Mouse (Mus musculus) heart, postnatal 0 days (tissue): Measurements from ENCODE around the gene Elfn2. TPM values are rescaled to one million over a fixed set of nuclear protein-coding genes. Genes with fewer than 3 reads are reported as not detected.

Source experiments
- ATAC-seq: fragments of 200-750 bp; cut with Nextera tagmentation; 2 replicates; pipeline ENCODE4 v1.8.0; 2017; ENCODE audit warnings: low read depth, moderate number of reproducible peaks, moderate library complexity; ENCODE audit not compliant: insufficient read depth
- DNase-seq: peaks from one replicate; pipeline ENCODE4 v3.0.0-alpha.2; 2016; ENCODE audit warnings: low spot score
- H3K27ac ChIP-seq: fragments of 300-500 bp; sonication (generic); 2 replicates; pipeline ENCODE4 v1.5.1; 2014; ENCODE audit warnings: low read depth, mild to moderate bottlenecking
- H3K27me3 ChIP-seq: fragments of 300-500 bp; sonication (generic); 2 replicates; pipeline ENCODE4 v1.6.1; 2014; ENCODE audit warnings: low read length, mixed read lengths; ENCODE audit not compliant: control insufficient read depth, insufficient read depth
- H3K36me3 ChIP-seq: fragments of 300-500 bp; sonication (generic); replicated peaks from 2 replicates; pipeline ENCODE4 v1.6.1; 2014; ENCODE audit warnings: low read length, mixed read lengths; ENCODE audit not compliant: control insufficient read depth, insufficient read depth
- H3K4me1 ChIP-seq: fragments of 300-500 bp; sonication (generic); 2 replicates; pipeline ENCODE4 v1.6.1; 2014; ENCODE audit warnings: antibody characterized with exemption; ENCODE audit not compliant: control insufficient read depth, insufficient read depth
- H3K4me2 ChIP-seq: fragments of 300-500 bp; sonication (generic); 2 replicates; pipeline ENCODE4 v1.6.1; 2014; ENCODE audit warnings: low read depth, mild to moderate bottlenecking, low read length, moderate library complexity
- H3K4me3 ChIP-seq: fragments of 300-500 bp; sonication (generic); 2 replicates; pipeline ENCODE4 v1.5.1; 2014; ENCODE audit warnings: low read depth, low read length
- H3K9ac ChIP-seq: fragments of 300-500 bp; sonication (generic); replicated peaks from 2 replicates; pipeline ENCODE4 v1.6.1; 2014; ENCODE audit warnings: low read depth, low read length, mixed read lengths
- H3K9me3 ChIP-seq: fragments of 300-500 bp; sonication (generic); replicated peaks from 2 replicates; pipeline ENCODE4 v1.6.1; 2016; ENCODE audit warnings: low read length; ENCODE audit not compliant: control insufficient read depth
- CTCF ChIP-seq: IDR thresholded peaks from 2 replicates; pipeline ENCODE4 v1.5.1; 2016; ENCODE audit warnings: antibody characterized with exemption, control low read depth, low read depth
- EP300 ChIP-seq: IDR thresholded peaks from 2 replicates; pipeline ENCODE4 v1.6.1; 2016; ENCODE audit warnings: antibody characterized with exemption, low read depth
- WGBS: fragments of 180-500 bp; shearing (Covaris S2); extraction: QIAGEN DNeasy Blood & Tissue Kit; methylation state at CpG from one replicate; pipeline ENCODE4 v1.1.7; 2014; 5-methylcytosine and 5-hydroxymethylcytosine counted together
- polyA plus RNA-seq: library from polyadenylated mRNA; unstranded; fragments of >200 nt; fragmentation: Nextera tagmentation; extraction: Ambion mirVana; gene quantifications from 2 replicates; pipeline ENCODE4 v1.2.1, GENCODE M21; 2015
- total RNA-seq: library from RNA; depleted of rRNA; stranded (reverse); fragments of >200 nt; gene quantifications from 2 replicates; pipeline ENCODE4 v1.2.3, GENCODE M21; 2014; ENCODE audit warnings: low replicate concordance

The Elfn2 gene
- total and polyA plus RNA-seq, 2 experiments from 2014 or later = 0.11 to 0.19 TPM

DNA sequence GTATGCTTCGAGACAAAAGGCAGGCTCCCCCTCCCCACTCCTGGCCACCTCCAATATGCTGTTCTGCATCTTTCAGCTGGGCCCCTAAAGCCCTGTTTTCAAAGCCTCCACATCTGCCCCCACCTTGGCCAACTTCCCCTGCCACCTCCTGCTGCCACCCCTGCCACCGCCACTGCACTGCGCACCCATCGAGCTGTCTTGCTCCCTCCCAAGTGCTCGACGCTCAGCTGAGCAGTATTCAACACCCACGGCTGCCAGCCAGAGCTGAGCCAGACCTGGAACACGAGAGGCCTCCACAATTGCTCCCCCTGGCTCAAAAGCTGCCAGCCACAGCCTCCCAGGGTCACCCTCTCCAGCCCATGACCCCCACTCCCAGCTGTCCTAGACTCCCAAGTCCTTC lies 74.0 kb downstream of the Elfn2 start:
- Histone ChIP-seq H3K27ac (no peak overlapping the region), H3K27me3 (peaks cover 20% of the 10 kb centered on the region; the same call in 1 of the 2 replicates), H3K9me3 (no peaks in the 10 kb centered on the region), H3K4me2 (no peak overlapping the region), H3K9ac (no peak overlapping the region), H3K4me1 (no peaks in the 10 kb centered on the region), H3K36me3 (no peaks in the 10 kb centered on the region), H3K4me3 (no peak overlapping the region)
- WGBS = 36% methylated on average over 8 of the region's 8 CpGs
- no peak for TF ChIP-seq EP300
- TF ChIP-seq CTCF = no peak
- DNase-seq (no peak), ATAC-seq (no peak)

DNA sequence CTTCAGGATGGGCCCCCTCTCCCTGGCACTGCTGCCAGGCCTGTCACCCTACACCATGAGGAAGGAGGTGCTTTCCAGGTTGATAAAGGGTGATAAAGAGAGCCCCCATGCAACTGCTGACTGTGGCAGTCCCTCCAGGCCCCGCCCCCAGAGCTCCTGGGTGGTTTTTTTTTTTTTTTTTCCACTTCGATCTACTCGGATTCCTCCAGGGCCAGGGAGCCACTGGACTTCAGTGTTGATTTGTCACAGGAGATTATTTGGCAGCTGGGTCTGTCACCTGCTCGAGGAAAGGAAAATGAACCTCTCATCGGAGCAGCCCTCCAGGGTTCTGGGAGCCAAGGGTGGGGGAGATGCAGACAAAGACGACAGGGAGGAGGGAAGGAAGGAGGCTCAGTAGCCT lies 74.9 kb downstream of the Elfn2 start:
- ATAC-seq (no peak), DNase-seq (no peak)
- no peaks in the 10 kb centered on the region for H3K36me3 ChIP-seq
- no peak overlapping the region for H3K4me3 ChIP-seq
- H3K27ac ChIP-seq = no peak overlapping the region
- peaks cover 22% of the 10 kb centered on the region; the same call in 1 of the 2 replicates for H3K27me3 ChIP-seq
- H3K9me3 ChIP-seq = no peaks in the 10 kb centered on the region
- no peak overlapping the region for H3K4me2 ChIP-seq
- TF ChIP-seq CTCF = no peak
- no peak for TF ChIP-seq EP300
- H3K4me1 ChIP-seq = no peaks in the 10 kb centered on the region
- no peak overlapping the region for H3K9ac ChIP-seq
- WGBS = 11% methylated on average over 6 of the region's 6 CpGs

DNA sequence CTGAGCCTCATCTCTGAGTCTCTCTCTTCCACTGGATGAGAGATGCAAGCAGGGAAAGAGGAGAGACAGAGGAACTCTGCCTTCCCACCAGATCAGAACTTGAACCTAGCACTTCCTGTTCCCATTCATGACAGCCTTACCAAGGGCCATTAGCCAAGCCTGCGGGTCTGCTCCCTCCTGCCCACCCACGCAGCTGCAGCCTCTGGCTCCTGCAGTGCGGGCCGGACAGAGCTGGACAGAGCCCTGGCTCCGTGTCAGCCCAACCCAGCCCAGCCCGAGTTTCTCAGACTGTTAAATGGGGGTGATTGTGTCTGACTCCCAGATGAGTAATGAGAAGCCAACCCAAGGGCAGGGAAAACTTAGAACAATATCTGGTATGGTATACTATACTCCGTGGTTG lies 83.3 kb downstream of the Elfn2 start:
- Histone ChIP-seq H3K4me2 (no peak overlapping the region), H3K27ac (no peak overlapping the region), H3K4me1 (no peaks in the 10 kb centered on the region), H3K9ac (no peak overlapping the region), H3K9me3 (no peaks in the 10 kb centered on the region), H3K36me3 (no peaks in the 10 kb centered on the region), H3K4me3 (no peak overlapping the region), H3K27me3 (peaks cover 13% of the 10 kb centered on the region; the same call in 1 of the 2 replicates)
- TF ChIP-seq EP300 = no peak
- no peak for TF ChIP-seq CTCF
- DNase-seq (no peak), ATAC-seq (no peak)
- 45% methylated on average over 7 of the region's 7 CpGs for WGBS

DNA sequence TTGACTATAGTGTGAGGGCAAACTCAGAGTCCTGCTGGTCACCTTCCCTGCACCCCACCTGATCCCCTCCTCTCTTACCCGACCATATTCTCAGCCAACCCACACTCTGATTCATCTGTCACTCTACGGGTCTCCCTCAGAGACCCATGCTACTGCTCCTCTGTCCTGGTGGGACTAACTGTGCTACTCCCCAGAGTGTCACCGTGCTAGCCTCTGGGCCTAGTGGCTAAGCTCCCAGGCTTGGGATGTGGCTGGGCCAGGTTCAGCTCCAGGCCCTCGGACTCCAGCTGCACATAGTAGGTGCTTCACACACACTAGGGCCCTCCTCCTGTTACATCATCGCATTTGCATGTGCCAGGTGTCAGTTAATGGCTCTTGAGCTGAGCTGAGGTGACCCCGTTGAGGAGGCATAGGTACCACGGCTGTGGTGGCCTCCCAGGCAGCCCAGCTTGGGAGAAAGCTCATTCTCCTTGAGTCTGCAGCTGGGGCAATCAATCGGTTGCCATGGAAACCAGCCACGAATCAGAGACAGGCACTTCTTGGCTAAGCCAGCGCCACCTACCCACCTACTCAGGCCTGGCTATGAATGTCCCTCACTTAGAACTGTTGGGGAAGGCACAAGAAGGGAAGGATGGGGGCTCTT lies 84.4 kb downstream of the Elfn2 start:
- Histone ChIP-seq H3K9ac (no peak overlapping the region), H3K36me3 (no peaks in the 10 kb centered on the region), H3K4me3 (no peak overlapping the region), H3K4me2 (no peak overlapping the region), H3K4me1 (no peaks in the 10 kb centered on the region), H3K27ac (no peak overlapping the region), H3K27me3 (peaks cover 13% of the 10 kb centered on the region; the same call in 1 of the 2 replicates), H3K9me3 (no peaks in the 10 kb centered on the region)
- 35% methylated on average over 10 of the region's 10 CpGs for WGBS
- DNase-seq = no peak
- TF ChIP-seq EP300 (no peak), CTCF (no peak)
- ATAC-seq = no peak

DNA sequence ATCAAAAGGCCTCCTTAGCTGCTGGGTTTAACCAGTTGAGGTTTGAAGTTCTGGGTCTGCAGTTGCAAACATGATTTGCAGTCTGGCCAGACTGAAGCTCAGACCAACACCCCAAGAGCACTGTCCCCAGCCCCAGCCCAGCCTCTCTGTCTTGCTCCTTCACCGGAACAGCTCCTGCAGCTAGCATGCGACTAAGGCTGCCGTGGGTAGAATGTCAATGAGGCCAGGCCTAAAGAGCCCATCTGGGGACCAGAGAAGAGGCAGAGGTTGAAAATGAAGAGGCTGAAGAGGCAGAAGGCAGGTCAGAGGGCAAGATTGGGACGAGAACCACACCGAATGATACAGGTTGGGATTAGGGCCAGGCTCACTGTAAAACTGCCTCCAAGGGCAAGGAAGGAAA lies 85.2 kb downstream of the Elfn2 start:
- no peak for DNase-seq
- Histone ChIP-seq H3K9me3 (no peaks in the 10 kb centered on the region), H3K4me2 (no peak overlapping the region), H3K36me3 (no peaks in the 10 kb centered on the region), H3K27ac (no peak overlapping the region), H3K4me3 (no peak overlapping the region), H3K4me1 (no peaks in the 10 kb centered on the region), H3K27me3 (peaks cover 6% of the 10 kb centered on the region; the same call in 1 of the 2 replicates), H3K9ac (no peak overlapping the region)
- WGBS = 84% methylated on average over 5 of the region's 5 CpGs
- no peak for TF ChIP-seq CTCF
- no peak for TF ChIP-seq EP300
- no peak for ATAC-seq

DNA sequence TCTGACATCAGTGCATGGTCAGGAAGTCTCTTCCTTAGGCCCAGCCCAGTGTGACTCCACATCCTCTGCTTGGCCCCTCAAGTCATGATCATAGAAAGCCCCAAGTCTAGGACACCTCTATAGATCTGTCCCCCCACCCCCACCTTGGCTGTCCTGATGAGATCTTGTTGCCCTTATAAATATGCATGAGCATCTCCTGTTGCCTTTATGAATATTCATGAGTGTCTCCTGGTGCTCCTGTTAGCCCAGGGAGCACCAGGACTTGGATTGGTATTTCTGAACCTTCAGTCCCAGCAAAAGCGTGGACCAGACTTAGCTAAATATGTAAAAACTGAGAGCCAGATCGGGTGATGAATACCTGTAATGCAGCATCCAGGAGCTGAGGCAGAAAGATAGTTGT lies 86.2 kb downstream of the Elfn2 start:
- no peak overlapping the region for H3K4me3 ChIP-seq
- TF ChIP-seq EP300 (no peak), CTCF (no peak)
- no peaks in the 10 kb centered on the region for H3K36me3 ChIP-seq
- no peaks in the 10 kb centered on the region for H3K4me1 ChIP-seq
- WGBS = 47% methylated on average over 2 of the region's 2 CpGs
- H3K9me3 ChIP-seq = no peaks in the 10 kb centered on the region
- no peak overlapping the region for H3K4me2 ChIP-seq
- H3K27ac ChIP-seq = no peak overlapping the region
- DNase-seq = no peak
- H3K27me3 ChIP-seq = 0 out of 2 replicates have a peak, but pooled peaks cover 3% of the 10 kb centered on the region
- no peak overlapping the region for H3K9ac ChIP-seq
- ATAC-seq = no peak
